Mouse (Mus musculus) heart, embryonic 16.5 days (tissue): ENCODE results near the gene Folr2. TPM values are rescaled to one million over a fixed set of nuclear protein-coding genes. Genes with fewer than 3 reads are reported as not detected.

ENCODE experiments used
- ATAC-seq: fragments of 200-750 bp; cut with Nextera tagmentation; replicated peaks from 2 replicates; pipeline ENCODE4 v1.8.0; 2017; ENCODE audit warnings: moderate number of reproducible peaks; ENCODE audit not compliant: insufficient read depth, low FRiP score; ENCODE audit errors: extremely low read depth
- H3K27ac ChIP-seq: fragments of 300-500 bp; sonication (generic); 2 replicates; pipeline ENCODE4 v1.5.1; 2014; ENCODE audit warnings: mild to moderate bottlenecking, low read length, control low read depth, moderate library complexity
- H3K27me3 ChIP-seq: fragments of 300-500 bp; sonication (generic); 2 replicates; pipeline ENCODE4 v1.6.1; 2014; ENCODE audit warnings: low read length, mixed read lengths; ENCODE audit not compliant: control insufficient read depth, insufficient read depth
- H3K36me3 ChIP-seq: fragments of 300-500 bp; sonication (generic); 2 replicates; pipeline ENCODE4 v1.6.1; 2014; ENCODE audit not compliant: control insufficient read depth, insufficient read depth
- H3K4me1 ChIP-seq: fragments of 300-500 bp; sonication (generic); 2 replicates; pipeline ENCODE4 v1.6.1; 2014; ENCODE audit warnings: low read length, mixed read lengths; ENCODE audit not compliant: control insufficient read depth, insufficient read depth
- H3K4me2 ChIP-seq: fragments of 300-500 bp; sonication (generic); 2 replicates; pipeline ENCODE4 v1.6.1; 2014; ENCODE audit warnings: low read depth, mild to moderate bottlenecking, control low read depth, low read length
- H3K4me3 ChIP-seq: fragments of 300-500 bp; sonication (generic); 2 replicates; pipeline ENCODE4 v1.5.1; 2014; ENCODE audit warnings: mild to moderate bottlenecking, control low read depth, low read length
- H3K9ac ChIP-seq: fragments of 300-500 bp; sonication (generic); 2 replicates; pipeline ENCODE4 v1.6.1; 2014; ENCODE audit warnings: low read length, control low read depth
- H3K9me3 ChIP-seq: fragments of 300-500 bp; sonication (generic); replicated peaks from 2 replicates; pipeline ENCODE4 v1.6.1; 2016; ENCODE audit warnings: low read length; ENCODE audit not compliant: control insufficient read depth
- WGBS: fragments of 180-500 bp; shearing (Covaris S2); extraction: QIAGEN DNeasy Blood & Tissue Kit; methylation state at CpG from one replicate; pipeline ENCODE4 v1.1.7; 2014; 5-methylcytosine and 5-hydroxymethylcytosine counted together
- microRNA-seq: library from miRNA; unstranded; fragments of <30 nt; microRNA quantifications from one replicate; pipeline ENCODE4, GENCODE M21; 2017
- polyA plus RNA-seq: library from polyadenylated mRNA; unstranded; fragments of >200 nt; fragmentation: Nextera tagmentation; extraction: Ambion mirVana; gene quantifications from 2 replicates; pipeline ENCODE4 v1.2.1, GENCODE M21; 2015

Folr2 gene
- polyA plus RNA-seq, 1 experiment from 2014 or later = 0.98 TPM

GRCm38 (mm10) chr7:101821571-101822501, 35.2 kb downstream of the Folr2 start:
- peak; percentile 86 for ATAC-seq
- H3K4me1 ChIP-seq = peaks cover 21% of the 10 kb centered on the region
- peaks cover 43% of the 10 kb centered on the region for H3K27me3 ChIP-seq
- peak overlapping the region; percentile 67 for H3K9ac ChIP-seq
- no peaks in the 10 kb centered on the region for H3K9me3 ChIP-seq
- 1% methylated on average over 67 of the region's 71 CpGs for WGBS
- peak overlapping the region; percentile 44 for H3K4me3 ChIP-seq
- H3K4me2 ChIP-seq = peak overlapping the region; percentile 74
- H3K27ac ChIP-seq = peak overlapping the region; percentile 34
- peaks cover 19% of the 10 kb centered on the region for H3K36me3 ChIP-seq

DNA sequence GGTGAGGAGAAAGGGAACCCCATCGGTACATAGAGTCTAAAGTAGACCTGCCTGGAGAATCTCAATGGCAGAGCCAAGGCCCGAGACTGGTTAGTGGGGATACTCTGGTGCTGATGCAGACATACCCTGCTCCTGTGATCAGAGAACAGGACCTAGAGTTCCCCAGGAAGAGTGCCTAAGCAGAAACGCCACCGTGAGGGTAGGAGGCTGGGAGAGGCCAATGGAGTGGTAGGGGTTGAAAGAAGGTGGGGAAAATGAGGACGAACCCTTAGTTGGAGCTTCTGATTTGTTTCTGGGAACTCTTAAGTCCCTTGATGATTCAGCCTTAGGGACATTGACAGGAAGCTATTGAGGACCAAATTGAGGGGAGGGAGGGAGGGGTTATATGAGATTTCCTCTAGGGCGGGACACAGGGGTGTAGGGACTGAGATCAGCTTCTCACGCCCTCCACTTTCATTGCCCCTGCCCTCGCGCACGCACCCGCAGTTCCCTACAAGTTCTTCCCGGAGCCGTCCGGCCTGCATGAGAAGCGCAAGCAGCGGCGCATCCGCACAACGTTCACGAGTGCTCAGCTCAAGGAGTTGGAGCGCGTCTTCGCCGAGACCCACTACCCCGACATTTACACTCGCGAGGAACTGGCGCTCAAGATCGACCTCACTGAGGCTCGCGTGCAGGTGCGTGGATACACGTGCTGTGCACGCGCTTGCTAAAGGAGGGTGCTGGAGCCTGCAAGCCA, 36.5 kb downstream of the Folr2 start:
- Histone ChIP-seq H3K9ac (0 out of 2 replicates have a peak overlapping the region, but pooled peaks have one; percentile 14), H3K9me3 (no peaks in the 10 kb centered on the region), H3K27me3 (peaks cover 47% of the 10 kb centered on the region), H3K4me3 (peak overlapping the region; percentile 44), H3K4me1 (peaks cover 21% of the 10 kb centered on the region), H3K4me2 (peak overlapping the region; percentile 74), H3K36me3 (peaks cover 8% of the 10 kb centered on the region; the same call in 1 of the 2 replicates), H3K27ac (no peak overlapping the region)
- no peak for ATAC-seq
- WGBS = 3% methylated on average over 35 of the region's 35 CpGs

DNA sequence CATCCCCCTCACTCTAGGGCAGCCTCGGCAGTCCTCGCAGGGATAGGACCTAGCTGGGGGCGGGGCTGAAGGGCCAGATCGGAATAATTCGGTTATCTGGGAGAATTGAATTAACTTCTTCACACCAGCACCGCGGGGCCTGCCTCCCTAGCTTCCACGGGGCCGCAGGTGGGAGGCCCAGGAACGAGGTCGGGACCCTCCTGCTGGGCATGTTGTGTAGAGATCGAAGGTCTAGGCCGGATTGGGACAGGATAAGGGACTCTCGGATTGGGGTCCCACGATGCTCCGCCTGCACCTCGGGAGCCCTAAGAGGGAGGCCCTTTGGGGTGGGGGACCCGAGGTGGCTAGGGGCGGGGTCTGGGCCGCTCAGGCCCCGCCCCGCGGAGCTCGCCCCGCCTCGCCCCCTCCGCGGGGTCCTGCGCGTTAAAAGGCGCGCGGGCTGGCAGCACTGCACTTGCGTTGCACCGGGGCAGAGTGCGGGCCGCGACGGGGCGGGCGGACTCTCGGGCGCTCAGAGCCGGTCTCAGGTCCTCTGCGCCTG, 39.1 kb downstream of the Folr2 start, which contains the start of gene Phox2a:
Phox2a (plus strand) TSS at position 453 of the 541 bp plus-strand sequence.
- H3K4me2 ChIP-seq = peak within 1 kb of the TSS; percentile 50
- peaks cover 21% of the 10 kb centered on the region for H3K4me1 ChIP-seq
- ATAC-seq = no peak
- H3K27me3 ChIP-seq = peaks cover 47% of the 10 kb centered on the region
- no peaks in the 10 kb centered on the region for H3K36me3 ChIP-seq
- peaks cover 4% of the 10 kb centered on the region for H3K9me3 ChIP-seq
- H3K4me3 ChIP-seq = peak within 1 kb of the TSS; percentile 44
- H3K9ac ChIP-seq = no peak within 1 kb of the TSS
- H3K27ac ChIP-seq = no peak within 1 kb of the TSS
- WGBS = 2% methylated on average over 45 of the region's 45 CpGs

Small RNA genes within 50 kb of the gene (microRNA-seq; reads per million reads assigned to microRNA genes)
- gene Gm22655 = not detected

Other genes starting within 250 kb of the Folr2 start
- 48.2 and 56.9 TPM in 2 replicates for gene Clpb, start 193.6 kb downstream of the Folr2 start, polyA plus RNA-seq
- gene Phox2a, start 38.9 kb downstream of the Folr2 start, polyA plus RNA-seq = 0.15 and 0.32 TPM in 2 replicates
- gene Inppl1, start 19.0 kb downstream of the Folr2 start, polyA plus RNA-seq = 48.9 and 59.3 TPM in 2 replicates
- gene Anapc15, start 6.5 kb upstream of the Folr2 start, polyA plus RNA-seq = 53.2 and 54.0 TPM in 2 replicates
- 4.0 and 4.7 TPM in 2 replicates for gene Folr1, start 13.6 kb upstream of the Folr2 start, polyA plus RNA-seq
- gene Lamtor1, start 48.7 kb upstream of the Folr2 start, polyA plus RNA-seq = 147 and 151 TPM in 2 replicates
- 0.14 TPM in 1 of 2 replicates, not detected in the other for gene Tomt, start 49.2 kb upstream of the Folr2 start, polyA plus RNA-seq
- 5.9 and 7.0 TPM in 2 replicates for gene Lrrc51, start 76.7 kb upstream of the Folr2 start, polyA plus RNA-seq
- gene Numa1, start 76.9 kb upstream of the Folr2 start, polyA plus RNA-seq = 41.0 and 46.5 TPM in 2 replicates
- 1.9 and 3.2 TPM in 2 replicates for gene Il18bp, start 161.5 kb upstream of the Folr2 start, polyA plus RNA-seq
- gene Rnf121, start 208.3 kb upstream of the Folr2 start, polyA plus RNA-seq = 16.5 and 17.3 TPM in 2 replicates
- 19.6 and 21.6 TPM in 2 replicates for gene Xndc1, start 208.3 kb upstream of the Folr2 start, polyA plus RNA-seq
- gene Xntrpc, start 208.5 kb upstream of the Folr2 start, polyA plus RNA-seq = 0.80 and 0.95 TPM in 2 replicates
- 0.12 and 0.17 TPM in 2 replicates for gene Trpc2, start 225.9 kb upstream of the Folr2 start, polyA plus RNA-seq
- 3.1 and 5.0 TPM in 2 replicates for gene Art1, start 244.5 kb upstream of the Folr2 start, polyA plus RNA-seq